Mouse (Mus musculus): Measurements from ENCODE around the gene Ptpru.
A peak's percentile ranks its signal among the peaks of the same experiment; 100 is the strongest.

Ptpru gene

GRCm38 (mm10) chr4:131778616-131779275 lies 59.3 kb downstream of the Ptpru start:
- no peak for DNase-seq

- DNase-seq: no peak
Observed at GRCm38 (mm10) chr4:131771384-131771783, 66.7 kb downstream of the Ptpru start.

GRCm38 (mm10) chr4:131763911-131764310 lies 74.2 kb downstream of the Ptpru start:
- DNase-seq: no peak

GRCm38 (mm10) chr4:131763479-131763878 lies 74.6 kb downstream of the Ptpru start:
- peak; percentile 12 to 18 for DNase-seq

GRCm38 (mm10) chr4:131762211-131762784 lies 75.8 kb downstream of the Ptpru start:
- DNase-seq: no peak

- DNase-seq: no peak
Observed at GRCm38 (mm10) chr4:131752204-131752837, 85.8 kb downstream of the Ptpru start.

- DNase-seq: no peak
Observed at GRCm38 (mm10) chr4:131751561-131751960, 86.5 kb downstream of the Ptpru start.

GRCm38 (mm10) chr4:131749802-131750201 lies 88.3 kb downstream of the Ptpru start:
- no peak for DNase-seq

- DNase-seq: no peak
Observed at GRCm38 (mm10) chr4:131744685-131745043, 93.4 kb downstream of the Ptpru start.

- DNase-seq: no peak
Observed at GRCm38 (mm10) chr4:131743831-131744684, 94.0 kb downstream of the Ptpru start.

- no peak for DNase-seq
Observed at GRCm38 (mm10) chr4:131743031-131743430, 95.1 kb downstream of the Ptpru start.

- no peak for DNase-seq
Observed at GRCm38 (mm10) chr4:131740621-131741020, 97.5 kb downstream of the Ptpru start.

GRCm38 (mm10) chr4:131728628-131729027 lies 109.5 kb downstream of the Ptpru start:
- DNase-seq: no peak

GRCm38 (mm10) chr4:131723415-131724080 lies 114.5 kb downstream of the Ptpru start:
- peak; percentile 32 to 49 for DNase-seq

- DNase-seq: no peak
Observed at GRCm38 (mm10) chr4:131722121-131722841, 115.8 kb downstream of the Ptpru start.

GRCm38 (mm10) chr4:131719151-131719550 lies 118.9 kb downstream of the Ptpru start:
- DNase-seq: no peak
